Mouse (Mus musculus) lung, postnatal 0 days (tissue): Measurements from ENCODE around the gene Incenp. TPM values are rescaled to one million over a fixed set of nuclear protein-coding genes. Genes with fewer than 3 reads are reported as not detected.
"Not testable (repeated sequence)": the region's sequence is repeated elsewhere in the genome, so short reads cannot be mapped to it uniquely, and the experiment has no call there.

Experiments
- ATAC-seq: fragments of 200-750 bp; cut with Nextera tagmentation; 2 replicates; pipeline ENCODE4 v1.8.0; 2017; ENCODE audit warnings: moderate library complexity
- DNase-seq: peaks from one replicate; pipeline ENCODE4 v3.0.0-alpha.2; 2016; ENCODE audit warnings: low spot score
- H3K27ac ChIP-seq: fragments of 300-500 bp; sonication (generic); 2 replicates; pipeline ENCODE4 v1.5.1; 2014; ENCODE audit warnings: antibody characterized with exemption, mild to moderate bottlenecking, low read length, mixed read lengths
- H3K27me3 ChIP-seq: fragments of 300-500 bp; sonication (generic); replicated peaks from 2 replicates; pipeline ENCODE4 v1.6.1; 2014; ENCODE audit warnings: low read length, mixed read lengths; ENCODE audit not compliant: insufficient read depth
- H3K36me3 ChIP-seq: fragments of 300-500 bp; sonication (generic); 2 replicates; pipeline ENCODE4 v1.6.1; 2014; ENCODE audit warnings: low read length, mixed read lengths; ENCODE audit not compliant: insufficient read depth
- H3K4me1 ChIP-seq: fragments of 300-500 bp; sonication (generic); 2 replicates; pipeline ENCODE4 v1.6.1; 2014; ENCODE audit warnings: antibody characterized with exemption, low read depth, low read length, mixed read lengths; ENCODE audit not compliant: insufficient read depth
- H3K4me2 ChIP-seq: fragments of 300-500 bp; sonication (generic); replicated peaks from 2 replicates; pipeline ENCODE4 v1.6.1; 2014; ENCODE audit warnings: low read depth, mild to moderate bottlenecking, low read length, moderate library complexity, mixed read lengths
- H3K4me3 ChIP-seq: fragments of 300-500 bp; sonication (generic); 2 replicates; pipeline ENCODE4 v1.5.1; 2014; ENCODE audit warnings: low read depth, low read length
- H3K9ac ChIP-seq: fragments of 300-500 bp; sonication (generic); replicated peaks from 2 replicates; pipeline ENCODE4 v1.6.1; 2014; ENCODE audit warnings: low read depth, mild to moderate bottlenecking
- H3K9me3 ChIP-seq: fragments of 300-500 bp; sonication (generic); 2 replicates; pipeline ENCODE4 v1.6.1; 2016; ENCODE audit warnings: low read length, mixed read lengths
- CTCF ChIP-seq: IDR thresholded peaks from 2 replicates; pipeline ENCODE4 v1.5.1; 2016; ENCODE audit warnings: antibody characterized with exemption, mild to moderate bottlenecking
- EP300 ChIP-seq: IDR thresholded peaks from 2 replicates; pipeline ENCODE4 v1.6.1; 2016; ENCODE audit warnings: antibody characterized with exemption, mild to moderate bottlenecking, control low read depth
- WGBS: fragments of 180-500 bp; shearing (Covaris S2); extraction: QIAGEN DNeasy Blood & Tissue Kit; methylation state at CpG from one replicate; pipeline ENCODE4 v1.1.7; 2014; 5-methylcytosine and 5-hydroxymethylcytosine counted together
- polyA plus RNA-seq: library from polyadenylated mRNA; unstranded; fragments of >200 nt; fragmentation: Nextera tagmentation; extraction: Ambion mirVana; gene quantifications from 2 replicates; pipeline ENCODE4 v1.2.1, GENCODE M21; 2015

Incenp gene
- polyA plus RNA-seq, 1 experiment from 2014 or later = 9.9 TPM

- Histone ChIP-seq H3K27me3 (no peaks in the 10 kb centered on the region), H3K9me3 (no peaks in the 10 kb centered on the region), H3K4me3 (no peak overlapping the region), H3K4me1 (peaks cover 13% of the 10 kb centered on the region), H3K27ac (no peak overlapping the region), H3K36me3 (0 out of 2 replicates have a peak, but pooled peaks cover 7% of the 10 kb centered on the region), H3K9ac (no peak overlapping the region), H3K4me2 (no peak overlapping the region)
- no peak for DNase-seq
- ATAC-seq = no peak
- no peak for TF ChIP-seq EP300
- no peak for TF ChIP-seq CTCF
- WGBS = 40% methylated on average over 5 of the region's 5 CpGs
Measured at GRCm38 (mm10) chr19:9896067-9896466, 3.3 kb downstream of the Incenp start.

DNA sequence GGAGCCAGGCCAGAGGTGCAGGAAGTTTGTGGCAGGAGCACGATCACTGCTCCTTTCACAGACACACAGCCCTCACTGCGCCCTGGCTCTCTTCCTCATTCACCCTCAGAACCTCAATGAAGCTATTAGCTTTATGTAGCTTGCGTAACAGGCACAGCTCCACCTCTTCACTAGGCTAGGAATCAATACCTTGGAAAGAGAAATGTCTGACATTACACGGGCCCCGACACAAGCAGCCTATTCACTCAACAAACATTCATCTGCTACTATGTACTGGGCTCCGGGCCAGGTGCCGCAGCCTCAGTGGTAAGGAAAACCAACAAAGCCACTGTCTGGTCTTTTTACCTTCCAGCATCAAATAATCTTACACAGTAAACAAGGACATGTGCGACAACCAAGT lies 12.6 kb downstream of the Incenp start:
- no peak for DNase-seq
- TF ChIP-seq CTCF = no peak
- TF ChIP-seq EP300 = no peak
- no peaks in the 10 kb centered on the region for H3K27me3 ChIP-seq

GRCm38 (mm10) chr19:9886348-9886747 lies 13.0 kb downstream of the Incenp start:
- ATAC-seq = peak; percentile 54
- H3K27ac ChIP-seq = no peak overlapping the region
- WGBS = 70% methylated on average over 1 of the region's 1 CpGs

More for the DNA sequence above, 12.6 kb downstream of the Incenp start:
- ATAC-seq = no peak
- 80% methylated on average over 8 of the region's 8 CpGs for WGBS
- Histone ChIP-seq H3K36me3 (peaks cover 15% of the 10 kb centered on the region; the same call in 1 of the 2 replicates), H3K9me3 (no peaks in the 10 kb centered on the region), H3K9ac (no peak overlapping the region), H3K27ac (no peak overlapping the region), H3K4me3 (no peak overlapping the region), H3K4me1 (no peaks in the 10 kb centered on the region), H3K4me2 (no peak overlapping the region)

GRCm38 (mm10) chr19:9878186-9878835 lies 21.0 kb downstream of the Incenp start:
- Histone ChIP-seq H3K27ac (no peak overlapping the region), H3K36me3 (peaks cover 12% of the 10 kb centered on the region; the same call in 1 of the 2 replicates), H3K27me3 (no peaks in the 10 kb centered on the region), H3K4me3 (no peak overlapping the region), H3K4me1 (no peaks in the 10 kb centered on the region), H3K9me3 (no peaks in the 10 kb centered on the region), H3K4me2 (no peak overlapping the region), H3K9ac (no peak overlapping the region)
- WGBS = 93% methylated on average over 20 of the region's 20 CpGs
- DNase-seq (no peak), ATAC-seq (no peak)
- no peak for TF ChIP-seq EP300
- TF ChIP-seq CTCF = no peak

More at GRCm38 (mm10) chr19:9886348-9886747, 13.0 kb downstream of the Incenp start:
- no peaks in the 10 kb centered on the region for H3K27me3 ChIP-seq
- H3K36me3 ChIP-seq = peaks cover 15% of the 10 kb centered on the region; the same call in 1 of the 2 replicates
- DNase-seq = peak; percentile 19
- no peaks in the 10 kb centered on the region for H3K9me3 ChIP-seq
- no peak overlapping the region for H3K4me2 ChIP-seq
- H3K4me1 ChIP-seq = no peaks in the 10 kb centered on the region
- no peak overlapping the region for H3K4me3 ChIP-seq
- no peak overlapping the region for H3K9ac ChIP-seq
- TF ChIP-seq EP300 (no peak), CTCF (no peak)

DNA sequence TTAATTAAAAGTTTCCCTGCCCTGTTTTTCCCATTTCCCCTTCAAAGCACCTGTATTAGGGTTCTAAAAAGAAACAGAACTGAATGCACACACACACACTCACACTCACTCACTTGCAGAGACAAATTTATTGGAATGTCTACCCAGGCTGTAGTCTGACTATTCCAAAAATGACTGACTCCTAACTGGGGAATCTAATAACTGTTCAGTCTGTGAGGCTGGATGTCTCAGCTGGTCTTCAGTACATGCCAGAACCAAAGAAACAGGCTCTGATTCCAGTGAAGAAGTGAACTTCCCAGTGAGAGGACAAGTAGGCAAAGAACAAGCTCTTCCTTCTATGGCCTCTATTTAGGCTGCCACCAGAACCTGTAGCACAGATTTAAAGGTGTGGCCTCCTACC lies 33.9 kb downstream of the Incenp start:
- Histone ChIP-seq H3K9me3 (no peaks in the 10 kb centered on the region), H3K4me1 (no peaks in the 10 kb centered on the region), H3K9ac (no peak overlapping the region), H3K27me3 (no peaks in the 10 kb centered on the region), H3K4me3 (no peak overlapping the region), H3K4me2 (no peak overlapping the region), H3K27ac (no peak overlapping the region), H3K36me3 (no peaks in the 10 kb centered on the region)
- DNase-seq (no peak), ATAC-seq (no peak)
- TF ChIP-seq CTCF (no peak), EP300 (no peak)

DNA sequence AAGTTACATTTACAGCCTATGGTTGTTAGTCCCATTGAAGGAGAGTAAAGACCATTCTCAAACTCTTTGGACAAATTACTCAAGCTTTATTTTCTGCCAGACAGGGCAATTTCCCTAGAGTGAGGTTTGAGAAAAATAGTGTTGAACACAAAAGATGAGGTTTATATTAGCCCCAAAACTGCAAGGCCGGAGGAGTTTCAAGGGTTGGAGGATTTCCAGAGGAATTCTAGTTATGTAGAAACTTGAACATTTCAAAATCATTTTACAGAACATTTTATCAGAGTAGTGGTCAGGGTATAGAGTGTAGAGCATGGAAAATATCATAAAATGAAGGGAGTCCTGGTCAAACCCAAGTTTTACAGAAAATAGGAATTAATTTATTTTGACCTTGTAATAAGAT lies 34.5 kb downstream of the Incenp start:
- no peak for ATAC-seq
- Histone ChIP-seq H3K27me3 (no peaks in the 10 kb centered on the region), H3K36me3 (no peaks in the 10 kb centered on the region), H3K4me1 (no peaks in the 10 kb centered on the region), H3K9me3 (no peaks in the 10 kb centered on the region), H3K27ac (no peak overlapping the region), H3K4me2 (no peak overlapping the region), H3K9ac (no peak overlapping the region), H3K4me3 (no peak overlapping the region)
- WGBS = 21% methylated on average over 1 of the region's 1 CpGs
- TF ChIP-seq CTCF (no peak), EP300 (no peak)
- DNase-seq = peak; percentile 46

DNA sequence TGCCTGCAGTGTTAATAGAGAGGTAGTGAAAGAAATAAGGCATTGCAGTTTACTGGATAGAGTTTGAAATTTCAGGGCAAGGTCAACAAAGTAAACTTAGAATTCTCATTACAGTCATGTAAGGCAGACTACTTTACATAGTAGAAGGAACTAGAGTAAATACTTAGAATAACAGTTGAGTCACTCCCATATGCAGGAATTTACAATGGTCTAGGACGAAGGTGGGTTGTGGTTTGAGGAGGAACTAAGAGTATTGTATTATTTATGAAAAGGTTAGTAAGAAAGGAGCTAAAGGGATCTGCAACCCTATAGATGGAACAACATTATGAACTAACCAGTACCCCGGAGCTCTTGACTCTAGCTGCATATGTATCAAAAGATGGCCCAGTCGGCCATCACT lies 38.5 kb downstream of the Incenp start:
- H3K27ac ChIP-seq, H3K9me3 ChIP-seq, ATAC-seq, H3K4me2 ChIP-seq, H3K36me3 ChIP-seq, H3K4me1 ChIP-seq, H3K4me3 ChIP-seq, H3K9ac ChIP-seq, DNase-seq, H3K27me3 ChIP-seq: not testable (repeated sequence)
- WGBS = 77% methylated on average over 2 of the region's 3 CpGs
